ENCODE assay signal across 22 mouse cellular contexts in the genomic region with DNA sequence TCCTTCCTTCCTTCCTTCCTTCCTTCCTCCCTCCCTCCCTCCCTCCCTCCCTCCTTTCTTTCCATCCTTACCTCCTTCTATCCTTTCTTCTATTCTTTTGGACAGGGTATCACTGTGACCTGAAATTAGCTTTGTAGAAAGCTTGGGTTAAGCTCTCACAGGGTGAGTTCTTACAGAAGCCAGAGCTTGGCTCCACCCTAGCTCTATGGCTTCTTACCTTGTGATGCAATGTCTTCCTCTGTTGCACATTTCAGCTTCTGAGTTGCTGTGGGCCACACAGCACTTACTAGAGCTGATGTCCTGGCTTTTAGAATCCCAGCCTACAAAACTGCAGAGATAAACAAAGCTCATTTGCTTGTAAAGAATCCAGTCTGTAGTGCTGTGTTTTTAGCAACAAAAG.
DNase-seq lines count a peak whose midpoint lies in the region; ATAC-seq and TF ChIP-seq lines count a peak whose summit lies in the region.
"Had no signal": no experiment of that assay in that cellular context is flagged by ENCODE, and none has a peak within 500 bp of the region (broad histone marks: within the 10 kb centered on the region; RNA-seq: fewer than 3 reads in every experiment).

No protein-coding gene starts in this region.

- H3K27ac ChIP-seq in CH12.LX (ENCODE audit: insufficient read depth, low read depth) = no peak overlapping the region
- H3K27ac ChIP-seq: embryonic facial prominence, embryonic 10.5 days; embryonic facial prominence, embryonic 12.5 days; forebrain, embryonic 13.5 days; forebrain, embryonic 15.5 days had no signal

- H3K4me3 ChIP-seq in CH12.LX (replicated peaks in 1 of 3; ENCODE audit: low read depth in 2 of 3, low read length in 2 of 3, poor library complexity in 1 of 3) = no peak overlapping the region
- H3K4me3 ChIP-seq: embryonic facial prominence, embryonic 10.5 days; embryonic facial prominence, embryonic 12.5 days; forebrain, embryonic 13.5 days; forebrain, embryonic 15.5 days had no signal

- peak; percentile 50; the same call in 1 of the 2 replicates for ATAC-seq in megakaryocyte progenitor cell, adult 5-6 weeks (replicated peaks; ENCODE audit: poor library complexity)
- ATAC-seq: activated CD4-positive, CD25-positive, alpha-beta regulatory T cell, adult 4 months; forebrain, embryonic 13.5 days; forebrain, embryonic 15.5 days; forebrain, postnatal 0 days; Patski had no signal

- no peaks in the 10 kb centered on the region for H3K36me3 ChIP-seq in CH12.LX (replicated peaks in 1 of 2; ENCODE audit: control insufficient read depth in 1 of 2, insufficient read depth in 1 of 2, low read length in 1 of 2)
- H3K36me3 ChIP-seq: embryonic facial prominence, embryonic 10.5 days; embryonic facial prominence, embryonic 12.5 days; forebrain, embryonic 15.5 days; G1E had no signal

- H3K79me2 ChIP-seq in CH12.LX (replicated peaks; ENCODE audit: control insufficient read depth, extremely low read depth, insufficient read depth, poor library complexity, severe bottlenecking) = no peaks in the 10 kb centered on the region

- in situ Hi-C loops in CH12.LX (cut with MboI; ENCODE audit: low pct_ligation_motif_present, low pct_unique_long_range_greater_than_20kb, low sequenced_read_pairs) = no loop called here

- no peak for TF ChIP-seq POLR2A in CH12.LX (IDR thresholded peaks at IDR 0.05; ENCODE audit: low read depth, low read length)

- no peaks in the 10 kb centered on the region for H3K27me3 ChIP-seq in CH12.LX (replicated peaks)
- H3K27me3 ChIP-seq: embryonic facial prominence, embryonic 12.5 days; forebrain, embryonic 13.5 days; forebrain, embryonic 15.5 days; Patski had no signal

- TF ChIP-seq RAD21 in CH12.LX (IDR thresholded peaks at IDR 0.05; ENCODE audit: low read depth, low read length) = no peak

- peaks cover 0 to 6% of the 10 kb centered on the region in 2 experiments; a peak in 1 of 4 replicates for H3K4me1 ChIP-seq in CH12.LX (ENCODE audit: control insufficient read depth in 1 of 2, insufficient read depth in 2 of 2)
- H3K4me1 ChIP-seq: embryonic facial prominence, embryonic 10.5 days; embryonic facial prominence, embryonic 12.5 days had no signal

- no peak overlapping the region for H3K4me2 ChIP-seq in CH12.LX (ENCODE audit: insufficient read depth, low read depth, poor library complexity, severe bottlenecking)
- H3K4me2 ChIP-seq: embryonic facial prominence, embryonic 12.5 days; forebrain, embryonic 13.5 days; forebrain, embryonic 15.5 days had no signal

- DNase-seq in CH12.LX (ENCODE audit: extremely low read depth) (peak; percentile 6), adipocyte (ENCODE audit: low spot score) (peak; percentile 24)
- no peak for DNase-seq in kidney, adult 11 months
- DNase-seq in lung, adult 18-20 months = no peak
- DNase-seq in cerebellum, postnatal 10 days = no peak
- DNase-seq: adrenal gland, adult 2 months; adrenal gland, postnatal 10 days; adrenal gland, postnatal 25 days; cerebellum, adult 11 months; cerebellum, adult 18-20 months; cerebellum, adult 8-10 months; cerebellum, adult 9-11 months; cerebellum, postnatal 25 days; forebrain, postnatal 0 days had no signal

- dilution Hi-C loops in CH12.LX (cut with MboI; ENCODE audit: extremely low pct_ligation_motif_present, extremely low pct_unique_long_range_greater_than_20kb, low sequenced_read_pairs) = no loop called here

- no peak for TF ChIP-seq EP300 in CH12.LX (IDR thresholded peaks at IDR 0.05; ENCODE audit: low read length)

- H3K9me3 ChIP-seq in CH12.LX (replicated peaks; ENCODE audit: low read length) = no peaks in the 10 kb centered on the region
- H3K9me3 ChIP-seq: embryonic facial prominence, embryonic 10.5 days; embryonic facial prominence, embryonic 12.5 days; forebrain, embryonic 13.5 days; forebrain, embryonic 15.5 days had no signal

- no peak overlapping the region for H3K9ac ChIP-seq in CH12.LX (ENCODE audit: insufficient read depth, low read depth)
- H3K9ac ChIP-seq: embryonic facial prominence, embryonic 12.5 days; forebrain, embryonic 13.5 days; forebrain, embryonic 15.5 days; forebrain, postnatal 0 days had no signal

- no peak for TF ChIP-seq CTCF in CH12.LX (conservative IDR thresholded peaks at IDR 0.05 in 1 of 2, IDR thresholded peaks at IDR 0.05 in 1 of 2; ENCODE audit: low read depth in 2 of 2, low read length in 2 of 2)

TF ChIP-seq in CH12.LX, 34 proteins besides CTCF, POLR2A, EP300 and RAD21:
- TF ChIP-seq MYC (IDR thresholded peaks at IDR 0.05; ENCODE audit: low read depth, low read length) = no peak
- no peak for TF ChIP-seq NRF1 (IDR thresholded peaks at IDR 0.05; ENCODE audit: low read depth, low read length)
- TF ChIP-seq PAX5 (IDR thresholded peaks at IDR 0.05; ENCODE audit: low read length) = no peak
- TF ChIP-seq CHD1 (IDR thresholded peaks at IDR 0.05; ENCODE audit: low read depth, low read length) = no peak
- TF ChIP-seq HCFC1 (IDR thresholded peaks at IDR 0.05; ENCODE audit: low read depth, low read length) = no peak
- no peak for TF ChIP-seq ETS1 (conservative IDR thresholded peaks at IDR 0.05; ENCODE audit: low read depth, low read length)
- no peak for TF ChIP-seq E2F4 (IDR thresholded peaks at IDR 0.05; ENCODE audit: insufficient replicate concordance, low read depth, low read length)
- no peak for TF ChIP-seq GABPA (IDR thresholded peaks at IDR 0.05; ENCODE audit: insufficient replicate concordance, low read depth, low read length)
- TF ChIP-seq MAZ (IDR thresholded peaks at IDR 0.05; ENCODE audit: low read depth, low read length) = no peak
- no peak for TF ChIP-seq ZKSCAN1 (IDR thresholded peaks at IDR 0.05; ENCODE audit: borderline replicate concordance, low read depth, low read length)
- no peak for TF ChIP-seq MXI1 (IDR thresholded peaks at IDR 0.05; ENCODE audit: low read depth, low read length)
- no peak for TF ChIP-seq POLR2AphosphoS2 (IDR thresholded peaks at IDR 0.05; ENCODE audit: low read depth, low read length)
- no peak for TF ChIP-seq SIN3A (IDR thresholded peaks at IDR 0.05; ENCODE audit: low read length)
- no peak for TF ChIP-seq RCOR1 (conservative IDR thresholded peaks at IDR 0.05; ENCODE audit: low read depth, low read length)
TF ChIP-seq in CH12.LX: peak in this region for 0.

Comparison
In these comparisons a context has a peak if more than half of its experiments do, and no peak if none do; other contexts are left out.
1. DNase-seq: peak in CH12.LX (single experiment) and adipocyte (single experiment); none in kidney, adult 11 months (single experiment), lung, adult 18-20 months (0 of 2) and cerebellum, postnatal 10 days (0 of 2).